Mouse (Mus musculus): ENCODE results near the gene Celf3.

- TF ChIP-seq CTCF (conservative IDR thresholded peaks at IDR 0.05; ENCODE audit: low read length) (no peak), POU5F1 (IDR thresholded peaks at IDR 0.05; ENCODE audit: borderline replicate concordance, low read length) (no peak), NANOG (IDR thresholded peaks at IDR 0.05; ENCODE audit: borderline replicate concordance, low read length) (no peak)
Measured at GRCm38 (mm10) chr3:94443597-94443964, 34.5 kb upstream of the Celf3 start, which contains the start of gene Oaz3.

All from E14TG2a.4 (cell line).